Mouse (Mus musculus): ENCODE results near the gene Lrrk1.

Lrrk1 gene

DNA sequence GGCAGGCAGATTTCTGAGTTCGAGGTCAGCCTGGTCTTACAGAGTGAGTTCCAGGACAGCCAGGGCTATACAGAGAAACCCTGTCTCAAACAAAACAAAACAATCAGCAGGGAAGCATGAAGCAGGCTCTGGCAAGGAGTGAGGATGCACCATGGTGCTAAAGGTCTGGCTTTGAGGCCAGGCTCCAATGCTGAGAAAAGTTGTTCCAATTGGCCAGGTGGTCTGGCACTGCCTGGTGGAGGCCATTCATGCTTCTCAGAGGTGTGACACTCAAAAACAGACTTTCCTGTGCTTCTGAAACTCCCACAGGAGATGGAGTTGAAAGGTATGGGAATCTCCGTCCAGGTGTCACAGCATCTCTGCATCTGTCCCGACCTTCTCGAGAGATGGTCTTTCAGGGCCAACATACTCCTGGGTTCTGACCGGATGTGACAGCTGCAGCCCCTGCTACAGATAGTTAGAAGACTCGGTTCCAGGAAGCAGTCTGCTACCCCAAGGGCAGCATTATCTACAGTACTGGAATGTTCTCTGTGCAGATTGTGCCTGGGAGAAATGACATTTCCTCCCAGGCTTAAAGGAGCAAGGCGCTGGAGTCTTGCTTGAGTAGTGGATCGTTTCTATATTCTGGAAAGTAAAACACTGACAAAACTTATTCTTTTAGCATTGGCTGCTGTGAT lies 134.0 kb downstream of the Lrrk1 start:
- no peak for DNase-seq (ENCODE audit: low spot score)

DNA sequence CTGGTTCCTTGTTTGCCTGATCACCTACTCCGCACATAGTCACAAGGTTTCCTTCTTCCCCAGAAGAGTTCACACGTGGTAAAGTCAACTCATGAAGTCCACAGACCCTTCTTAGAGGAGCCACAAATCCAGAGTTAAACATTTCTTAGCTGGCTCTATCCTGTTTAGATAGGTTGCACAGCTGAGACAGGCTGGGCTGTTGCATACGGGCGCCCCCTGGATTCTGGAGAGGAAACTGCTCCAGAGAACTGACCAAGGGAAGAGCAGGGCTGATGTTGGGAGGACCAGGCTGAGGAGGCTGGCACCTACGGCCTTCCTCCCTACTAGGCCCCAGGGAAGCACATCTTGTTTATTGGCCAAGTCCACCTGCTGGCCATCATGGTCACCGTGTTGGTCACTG lies 138.1 kb downstream of the Lrrk1 start:
- DNase-seq (ENCODE audit: low spot score): peak; percentile 67

DNA sequence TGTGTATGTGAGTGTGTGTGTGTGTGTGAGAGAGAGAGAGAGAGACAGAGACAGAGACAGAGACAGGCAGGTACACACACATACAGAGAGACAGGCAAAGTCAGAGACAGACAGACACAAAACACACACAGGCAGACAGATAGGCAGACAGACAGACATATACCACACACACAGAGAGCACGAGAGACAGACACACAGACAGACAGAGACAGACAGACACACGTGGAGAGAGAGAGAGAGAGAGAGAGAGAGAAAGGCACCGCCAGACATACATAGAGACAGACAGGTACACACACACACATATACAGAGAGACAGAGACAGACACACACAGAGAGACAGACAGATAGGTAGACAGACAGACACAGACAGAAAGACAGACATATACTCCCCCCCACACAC lies 138.7 kb downstream of the Lrrk1 start:
- no peak for DNase-seq (ENCODE audit: low spot score)

DNA sequence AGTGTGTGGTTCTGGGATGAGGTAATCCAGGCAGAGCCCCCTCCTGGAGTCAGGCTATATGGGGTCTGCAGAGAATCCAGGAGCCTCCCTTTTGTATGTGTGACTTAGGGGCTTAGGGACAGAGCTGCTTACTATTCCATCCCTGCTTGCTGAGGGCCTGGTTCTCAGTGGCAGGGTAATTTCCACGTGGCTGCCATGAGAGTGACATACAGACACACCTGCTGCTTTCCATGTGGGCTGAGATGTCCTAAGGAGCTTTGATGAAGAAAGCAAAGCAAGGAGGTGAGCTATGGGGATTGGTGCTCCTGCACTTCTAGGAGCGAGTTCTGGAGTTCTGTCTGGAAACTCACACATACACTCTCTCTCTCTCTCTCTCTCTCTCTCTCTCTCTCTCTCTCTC lies 139.1 kb downstream of the Lrrk1 start:
- no peak for DNase-seq (ENCODE audit: low spot score)

- no peak for DNase-seq (ENCODE audit: low spot score)
Observed at GRCm38 (mm10) chr7:66248270-66248669, 139.9 kb downstream of the Lrrk1 start.

GRCm38 (mm10) chr7:66247274-66248021 lies 140.7 kb downstream of the Lrrk1 start:
- peak; percentile 66 for DNase-seq (ENCODE audit: low spot score)

- DNase-seq (ENCODE audit: low spot score): peak; percentile 25
Observed at GRCm38 (mm10) chr7:66246716-66247235, 141.4 kb downstream of the Lrrk1 start.

- DNase-seq (ENCODE audit: low spot score): no peak
Observed at GRCm38 (mm10) chr7:66245646-66246045, 142.5 kb downstream of the Lrrk1 start.

DNA sequence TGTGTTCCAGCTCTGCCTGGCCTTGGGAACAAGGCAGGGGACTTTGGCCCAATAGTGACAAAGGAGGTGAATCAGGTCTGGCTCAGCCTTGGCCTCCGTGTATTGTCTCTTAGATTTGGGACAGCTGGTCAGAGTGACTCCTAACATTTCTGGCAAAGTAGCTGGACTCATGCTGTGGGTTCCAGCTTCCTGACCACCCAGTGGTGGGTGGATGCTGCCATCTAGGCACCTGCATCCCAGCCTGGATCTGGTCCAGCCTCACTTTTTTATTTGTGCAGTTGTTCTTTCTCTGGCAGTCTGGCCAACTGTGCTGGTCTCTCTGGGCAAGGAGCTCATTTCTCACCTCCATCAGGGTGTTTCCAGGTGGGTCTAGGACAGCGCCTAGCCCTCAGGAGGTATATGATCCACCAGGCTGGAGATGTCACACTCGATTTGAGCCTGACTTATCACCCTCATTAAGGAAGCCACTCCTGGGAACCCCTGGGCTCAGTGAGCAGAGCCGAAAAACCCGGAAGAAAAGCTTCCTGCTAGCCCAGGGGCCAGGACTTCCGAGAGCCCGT lies 144.3 kb downstream of the Lrrk1 start:
- peak; percentile 29 for DNase-seq (ENCODE audit: low spot score)

GRCm38 (mm10) chr7:66241855-66242412 lies 146.2 kb downstream of the Lrrk1 start:
- DNase-seq (ENCODE audit: low spot score): no peak

DNA sequence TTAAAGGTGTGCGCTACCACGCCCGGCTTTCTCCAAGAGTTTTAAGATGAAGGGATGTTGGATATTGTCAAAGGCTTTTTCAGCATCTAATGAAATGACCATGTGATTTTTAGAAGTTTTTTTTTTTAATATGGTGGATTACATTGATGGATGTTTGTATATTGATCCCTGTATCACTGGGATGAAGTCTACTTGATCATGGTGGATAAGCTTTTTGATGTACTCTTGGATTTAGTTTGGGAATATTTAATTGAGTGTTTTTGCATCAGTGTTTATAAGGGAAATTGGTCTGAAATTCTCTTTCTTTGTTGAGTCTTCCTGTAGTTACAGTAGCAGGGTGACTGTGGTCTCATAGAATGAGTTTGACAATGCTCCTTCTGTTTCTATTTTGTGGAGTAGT lies 150.0 kb downstream of the Lrrk1 start:
- DNase-seq (ENCODE audit: low spot score): no peak

GRCm38 (mm10) chr7:66233947-66234516 lies 154.1 kb downstream of the Lrrk1 start:
- DNase-seq (ENCODE audit: low spot score): no peak

GRCm38 (mm10) chr7:66233141-66233946 lies 154.8 kb downstream of the Lrrk1 start:
- DNase-seq (ENCODE audit: low spot score): peak; percentile 80

DNA sequence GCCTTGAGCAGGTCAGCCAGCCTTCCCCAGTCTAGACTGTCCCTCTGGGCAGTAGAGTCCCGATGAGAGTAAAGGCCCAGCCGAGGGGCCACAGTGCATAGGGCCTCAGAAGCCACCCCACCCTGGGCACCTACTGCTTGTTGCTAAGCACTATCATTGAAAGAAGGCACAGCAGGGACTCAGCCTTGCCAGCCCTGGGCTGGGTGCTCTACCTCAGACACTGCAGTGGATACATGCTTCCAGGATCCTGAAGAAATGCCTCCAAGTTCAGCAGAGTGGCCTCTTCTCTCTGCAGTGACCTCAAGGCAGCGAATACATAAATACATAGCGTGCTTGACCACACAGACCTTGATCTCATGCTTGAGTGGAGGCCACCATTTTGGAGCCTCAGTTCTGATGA lies 156.3 kb downstream of the Lrrk1 start:
- DNase-seq (ENCODE audit: low spot score): no peak

- DNase-seq (ENCODE audit: low spot score): no peak
Observed at GRCm38 (mm10) chr7:66230638-66231550, 157.3 kb downstream of the Lrrk1 start.

- DNase-seq (ENCODE audit: low spot score): no peak
Observed at GRCm38 (mm10) chr7:66230246-66230637, 157.9 kb downstream of the Lrrk1 start.

- DNase-seq (ENCODE audit: low spot score): no peak
Observed at GRCm38 (mm10) chr7:66229433-66229832, 158.7 kb downstream of the Lrrk1 start.

DNA sequence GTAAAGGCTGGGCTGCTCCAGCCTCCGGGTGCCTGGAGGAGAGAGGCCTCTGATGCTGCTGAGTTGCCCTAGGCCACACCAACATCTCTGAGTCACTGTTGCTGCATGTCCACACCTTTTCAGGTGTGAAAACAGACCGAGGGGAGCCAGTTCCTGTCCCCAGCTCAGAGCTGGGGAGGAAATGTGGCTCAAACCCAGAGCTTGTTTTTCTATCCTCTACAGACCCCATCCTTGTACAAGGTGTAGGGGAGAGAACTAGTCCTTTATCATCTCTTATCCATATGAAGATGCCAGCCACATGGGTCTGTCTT lies 159.6 kb downstream of the Lrrk1 start:
- DNase-seq (ENCODE audit: low spot score): no peak

GRCm38 (mm10) chr7:66227814-66228609 lies 160.1 kb downstream of the Lrrk1 start:
- DNase-seq (ENCODE audit: low spot score): no peak

- no peak for DNase-seq (ENCODE audit: low spot score)
Observed at GRCm38 (mm10) chr7:66225881-66226280, 162.3 kb downstream of the Lrrk1 start.
